Mouse (Mus musculus) heart, embryonic 15.5 days (tissue): ENCODE measurements around the gene Vmn2r86. TPM values are rescaled to one million over a fixed set of nuclear protein-coding genes. Genes with fewer than 3 reads are reported as not detected.
"Not testable (repeated sequence)": the region's sequence is repeated elsewhere in the genome, so short reads cannot be mapped to it uniquely, and the experiment has no call there.

Experiments
- ATAC-seq: fragments of 200-750 bp; cut with Nextera tagmentation; replicated peaks from 2 replicates; pipeline ENCODE4 v1.8.0; 2017; ENCODE audit warnings: low read depth, moderate TSS enrichment; ENCODE audit not compliant: insufficient number of reproducible peaks, insufficient read depth, low FRiP score
- H3K27ac ChIP-seq: fragments of 300-500 bp; sonication (generic); 2 replicates; pipeline ENCODE4 v1.5.1; 2015; ENCODE audit warnings: mild to moderate bottlenecking, inconsistent platforms
- H3K27me3 ChIP-seq: fragments of 300-500 bp; sonication (generic); 2 replicates; pipeline ENCODE4 v1.6.1; 2015; ENCODE audit warnings: inconsistent platforms
- H3K36me3 ChIP-seq: fragments of 300-500 bp; sonication (generic); 2 replicates; pipeline ENCODE4 v1.6.1; 2015; ENCODE audit warnings: mild to moderate bottlenecking, inconsistent platforms
- H3K4me1 ChIP-seq: fragments of 300-500 bp; sonication (generic); replicated peaks from 2 replicates; pipeline ENCODE4 v1.6.1; 2015; ENCODE audit warnings: inconsistent platforms
- H3K4me2 ChIP-seq: fragments of 300-500 bp; sonication (generic); 2 replicates; pipeline ENCODE4 v1.6.1; 2015; ENCODE audit warnings: inconsistent platforms, mild to moderate bottlenecking, moderate library complexity
- H3K4me3 ChIP-seq: fragments of 300-500 bp; sonication (generic); 2 replicates; pipeline ENCODE4 v1.5.1; 2015; ENCODE audit warnings: mild to moderate bottlenecking, inconsistent platforms
- H3K9ac ChIP-seq: fragments of 300-500 bp; sonication (generic); 2 replicates; pipeline ENCODE4 v1.6.1; 2015; ENCODE audit warnings: mild to moderate bottlenecking, inconsistent platforms
- H3K9me3 ChIP-seq: fragments of 300-500 bp; sonication (generic); replicated peaks from 2 replicates; pipeline ENCODE4 v1.6.1; 2016; ENCODE audit warnings: inconsistent platforms
- WGBS: fragments of 180-500 bp; shearing (Covaris S2); methylation state at CpG from one replicate; pipeline ENCODE4 v1.1.7; 2015; ENCODE audit warnings: mixed read lengths; 5-methylcytosine and 5-hydroxymethylcytosine counted together
- polyA plus RNA-seq: library from polyadenylated mRNA; unstranded; fragments of >200 nt; fragmentation: Nextera tagmentation; extraction: Ambion mirVana; gene quantifications from 2 replicates; pipeline ENCODE4 v1.2.1, GENCODE M21; 2015

Gene Vmn2r86
- polyA plus RNA-seq = not detected in 2 replicates

DNA sequence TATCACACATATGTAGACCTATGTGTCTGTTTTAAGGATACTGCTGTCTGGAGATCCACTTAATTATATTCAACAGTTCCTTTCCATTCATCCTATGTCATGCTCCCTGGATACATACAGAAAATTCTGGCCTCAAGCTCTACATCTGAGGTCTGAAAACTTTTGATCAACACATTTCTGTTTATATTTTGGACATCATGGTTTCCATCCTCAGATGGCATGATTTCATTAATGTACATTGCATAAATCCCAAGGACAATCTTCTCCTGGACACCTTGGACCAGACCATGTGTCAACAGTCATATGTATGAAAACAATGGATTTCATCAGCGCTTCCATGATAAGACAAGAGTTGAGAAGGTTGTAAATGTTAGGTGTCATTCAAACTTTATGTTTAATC is at the start of gene Vmn2r86:
TSS of gene Vmn2r86 (minus strand) at position 101 of the 400 bp plus-strand sequence.
- not testable (repeated sequence) for H3K9ac ChIP-seq, H3K27ac ChIP-seq, ATAC-seq, H3K4me3 ChIP-seq, H3K4me1 ChIP-seq, H3K36me3 ChIP-seq, H3K27me3 ChIP-seq, H3K9me3 ChIP-seq, H3K4me2 ChIP-seq
- WGBS = 78% methylated on average over 1 of the region's 1 CpGs

DNA sequence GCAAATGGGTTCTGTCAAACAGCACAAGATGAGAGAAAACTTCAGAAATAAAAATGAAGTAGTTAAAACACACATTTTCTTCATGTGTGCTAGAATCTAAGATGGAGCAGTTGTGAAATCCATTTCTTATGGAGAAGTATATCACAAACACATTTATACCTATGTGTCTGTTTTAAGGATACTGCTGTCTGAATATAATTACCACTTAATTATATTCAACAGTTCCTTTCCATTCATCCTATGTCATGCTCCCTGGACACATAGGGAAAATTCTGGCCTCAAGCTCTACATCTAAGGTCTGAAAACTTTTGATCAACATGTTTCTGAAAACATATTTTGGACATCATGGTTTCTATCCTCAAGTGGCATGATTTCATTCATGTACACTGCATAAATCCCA is 41.4 kb upstream of the Vmn2r86 start, which contains the start of gene Vmn2r87:
TSS of gene Vmn2r87 (minus strand) at position 101 of the 400 bp plus-strand sequence.
- no peak for ATAC-seq
- H3K4me2 ChIP-seq = no peak within 1 kb of the TSS
- no peaks in the 10 kb centered on the region for H3K4me1 ChIP-seq
- H3K4me3 ChIP-seq = no peak within 1 kb of the TSS
- no peak within 1 kb of the TSS for H3K27ac ChIP-seq
- no peaks in the 10 kb centered on the region for H3K9me3 ChIP-seq
- H3K27me3 ChIP-seq = no peaks in the 10 kb centered on the region
- H3K9ac ChIP-seq = no peak within 1 kb of the TSS
- H3K36me3 ChIP-seq = no peaks in the 10 kb centered on the region

DNA sequence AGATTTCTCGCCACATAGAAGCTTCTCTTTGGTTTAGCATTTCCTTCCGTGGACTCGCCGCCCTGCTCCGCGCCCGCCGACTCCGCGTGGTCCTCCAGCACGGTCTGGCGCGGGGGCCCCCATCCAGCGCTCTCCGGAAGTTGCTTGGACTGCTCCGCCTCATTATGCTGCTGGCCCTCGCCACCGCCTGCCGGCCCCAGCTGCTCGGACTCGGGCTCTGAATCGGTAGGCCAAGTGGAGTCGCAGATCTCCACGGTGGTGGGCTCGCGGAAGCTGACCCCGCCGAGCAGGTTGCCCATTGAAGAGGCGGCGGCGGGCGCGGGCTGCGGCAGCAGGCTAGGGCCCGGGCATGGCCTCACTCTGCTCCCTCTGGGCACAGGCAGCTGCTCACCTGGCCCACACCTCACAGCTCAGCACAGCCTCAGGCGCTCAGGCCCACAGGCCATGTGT is 14.5 kb upstream of the Vmn2r86 start:
- 2% methylated on average over 36 of the region's 36 CpGs for WGBS
- peak overlapping the region; percentile 92 for H3K4me2 ChIP-seq
- H3K4me3 ChIP-seq = peak overlapping the region; percentile 58
- H3K4me1 ChIP-seq = no peaks in the 10 kb centered on the region
- no peak overlapping the region for H3K27ac ChIP-seq
- H3K36me3 ChIP-seq = no peaks in the 10 kb centered on the region
- no peaks in the 10 kb centered on the region for H3K9me3 ChIP-seq
- 0 out of 2 replicates have a peak, but pooled peaks cover 3% of the 10 kb centered on the region for H3K27me3 ChIP-seq
- peak overlapping the region; percentile 59 for H3K9ac ChIP-seq
- ATAC-seq = 0 out of 2 replicates have a peak, but pooled peaks have one; percentile 75

DNA sequence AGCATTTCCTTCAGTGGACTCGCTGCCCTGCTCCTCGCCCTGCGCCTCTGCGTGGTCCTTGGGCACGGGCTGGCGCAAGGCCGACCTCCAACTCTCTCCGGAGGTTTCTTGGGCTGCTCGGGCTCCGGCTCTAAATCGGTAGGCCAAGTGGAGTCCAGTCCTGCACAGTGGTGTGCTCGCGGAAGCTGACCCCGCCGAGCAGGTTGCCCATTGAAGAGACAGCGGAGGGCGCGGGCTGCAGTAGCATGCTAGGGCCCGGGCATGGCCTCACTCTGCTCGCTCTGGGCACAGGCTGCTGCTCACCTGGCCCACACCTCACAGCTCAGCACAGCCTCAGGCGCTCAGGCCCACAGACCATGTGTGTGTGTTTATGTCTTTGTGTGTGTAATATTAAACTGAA is 11.1 kb downstream of the Vmn2r86 start:
- WGBS = 81% methylated on average over 21 of the region's 21 CpGs
- H3K36me3 ChIP-seq = no peaks in the 10 kb centered on the region
- H3K27ac ChIP-seq = no peak overlapping the region
- no peak overlapping the region for H3K4me2 ChIP-seq
- no peak overlapping the region for H3K9ac ChIP-seq
- no peaks in the 10 kb centered on the region for H3K4me1 ChIP-seq
- no peaks in the 10 kb centered on the region for H3K27me3 ChIP-seq
- no peaks in the 10 kb centered on the region for H3K9me3 ChIP-seq
- H3K4me3 ChIP-seq = no peak overlapping the region
- no peak for ATAC-seq

DNA sequence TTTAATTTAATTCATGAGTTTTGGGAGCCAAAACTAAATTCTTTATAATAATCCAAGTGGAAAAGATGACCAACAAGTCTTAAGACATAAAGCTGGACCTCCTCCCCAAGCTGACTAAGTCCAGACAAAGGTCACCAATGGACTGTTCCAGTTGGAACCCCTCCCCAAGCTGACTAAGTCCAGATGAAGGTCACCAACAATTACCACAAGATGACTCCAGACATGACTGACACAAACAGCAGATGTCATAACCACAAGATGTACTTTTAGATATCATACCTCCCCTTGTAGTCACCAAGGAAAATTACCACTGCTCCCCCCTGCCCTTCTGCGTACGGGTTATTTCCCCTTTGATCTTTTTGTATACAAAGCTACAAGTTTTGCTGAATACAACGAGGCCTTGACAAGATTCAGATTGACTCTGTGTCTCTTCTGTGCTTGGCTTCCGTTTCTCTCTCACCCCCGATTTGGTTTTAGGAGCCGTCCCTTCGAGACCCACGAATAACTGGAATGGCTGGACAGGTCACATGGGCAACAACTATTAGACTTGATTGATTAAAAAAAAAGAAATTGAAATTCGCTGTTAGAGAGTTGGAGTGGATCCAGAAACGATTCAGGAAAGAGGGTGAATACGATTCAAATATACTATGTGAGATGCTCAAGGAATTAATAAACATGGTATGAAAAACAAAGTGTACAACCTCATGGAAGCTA is 21.5 kb downstream of the Vmn2r86 start:
- H3K9ac ChIP-seq, H3K27me3 ChIP-seq, ATAC-seq, H3K4me3 ChIP-seq, H3K4me1 ChIP-seq, H3K36me3 ChIP-seq, H3K27ac ChIP-seq, H3K9me3 ChIP-seq, H3K4me2 ChIP-seq: not testable (repeated sequence)
- WGBS = 76% methylated on average over 11 of the region's 11 CpGs

DNA sequence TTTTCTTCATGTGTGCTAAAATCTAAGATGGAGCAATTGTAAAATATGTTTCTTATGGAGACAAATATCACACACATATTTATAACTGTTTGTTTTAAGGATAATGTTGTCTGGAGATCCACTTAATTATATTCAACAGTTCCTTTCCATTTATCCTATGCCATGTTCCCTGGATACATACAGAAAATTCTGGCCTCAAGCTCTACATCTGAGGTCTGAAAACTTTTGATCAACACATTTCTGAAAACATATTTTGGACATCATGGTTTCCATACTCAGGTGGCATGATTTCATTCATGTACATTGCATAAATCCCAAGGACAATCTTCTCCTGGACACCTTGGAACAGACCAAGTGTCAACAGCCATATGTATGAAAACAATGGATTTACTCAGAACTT is 26.2 kb downstream of the Vmn2r86 start, which contains the start of gene Vmn2r85:
TSS of gene Vmn2r85 (minus strand) at position 101 of the 400 bp plus-strand sequence.
- not testable (repeated sequence) for H3K4me1 ChIP-seq, H3K27me3 ChIP-seq, H3K36me3 ChIP-seq, H3K4me3 ChIP-seq, ATAC-seq, H3K9ac ChIP-seq, H3K9me3 ChIP-seq, H3K27ac ChIP-seq, H3K4me2 ChIP-seq

DNA sequence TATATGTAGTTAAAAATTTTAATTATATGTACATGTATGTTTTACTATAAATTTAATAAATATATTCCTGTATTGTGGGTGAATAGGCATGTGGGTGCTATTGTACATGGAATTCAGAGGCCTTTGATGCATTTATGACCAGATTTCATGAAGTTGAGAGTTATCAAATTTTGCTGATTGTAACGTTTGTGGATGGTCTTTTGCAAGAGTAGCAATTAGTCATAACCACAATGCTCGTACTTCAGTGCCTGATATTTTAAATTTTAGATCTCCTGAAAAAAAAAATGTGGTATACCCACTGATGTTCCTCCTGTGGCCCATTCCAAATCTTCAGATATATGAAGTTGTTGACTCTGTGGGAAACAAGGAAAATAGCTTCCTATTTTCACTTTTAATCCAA is 33.5 kb downstream of the Vmn2r86 start:
- H3K9ac ChIP-seq, H3K4me3 ChIP-seq, H3K36me3 ChIP-seq, H3K4me2 ChIP-seq, ATAC-seq, H3K27me3 ChIP-seq, H3K4me1 ChIP-seq, H3K9me3 ChIP-seq, H3K27ac ChIP-seq: not testable (repeated sequence)
- WGBS = 65% methylated on average over 2 of the region's 2 CpGs

DNA sequence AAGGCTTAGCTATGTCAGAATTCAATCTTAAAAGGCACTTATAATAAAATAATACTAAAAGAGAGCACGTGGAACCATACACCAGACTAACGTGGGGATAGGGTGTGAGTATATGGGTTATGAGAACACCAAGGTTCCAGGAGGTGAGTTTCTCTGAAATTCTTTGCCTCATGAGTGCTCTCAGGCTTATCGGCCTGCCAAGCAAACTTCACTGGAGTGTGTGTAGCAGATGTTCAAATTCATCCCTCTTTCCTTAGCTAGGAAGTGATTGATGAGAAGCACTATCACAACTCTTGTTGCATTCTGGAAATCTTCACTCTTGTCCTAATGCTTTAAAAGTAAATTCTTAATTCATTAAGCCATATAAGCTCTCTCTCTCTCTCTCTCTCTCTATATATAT is 35.4 kb downstream of the Vmn2r86 start:
- no peaks in the 10 kb centered on the region for H3K9me3 ChIP-seq

DNA sequence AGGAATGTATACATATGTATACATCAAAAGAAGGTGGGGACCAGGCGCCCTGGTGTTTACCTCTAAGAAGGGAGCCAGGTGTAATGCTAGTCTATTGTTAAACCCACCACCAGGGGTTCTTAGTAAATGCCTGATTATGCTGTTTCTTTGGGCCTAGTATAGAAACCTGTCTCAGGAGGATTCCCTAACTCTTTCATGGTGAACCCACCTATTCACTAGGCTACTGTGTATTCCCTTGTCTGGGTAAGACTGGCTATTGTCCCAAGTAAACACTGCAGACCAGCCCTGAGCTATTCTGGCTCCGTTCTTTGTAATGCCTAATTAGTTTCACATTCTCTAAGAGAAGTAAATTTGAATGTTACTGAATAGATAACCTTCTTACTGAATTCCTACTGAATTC is 35.9 kb downstream of the Vmn2r86 start:
- not testable (repeated sequence) for H3K27ac ChIP-seq, ATAC-seq, H3K9ac ChIP-seq, H3K4me2 ChIP-seq, H3K4me1 ChIP-seq, H3K36me3 ChIP-seq, H3K9me3 ChIP-seq, H3K27me3 ChIP-seq, H3K4me3 ChIP-seq
- WGBS = 44% methylated on average over 2 of the region's 2 CpGs

More for the DNA sequence above, 35.4 kb downstream of the Vmn2r86 start:
- Histone ChIP-seq H3K9ac (no peak overlapping the region), H3K4me3 (no peak overlapping the region), H3K36me3 (no peaks in the 10 kb centered on the region), H3K4me1 (no peaks in the 10 kb centered on the region), H3K27me3 (no peaks in the 10 kb centered on the region), H3K27ac (no peak overlapping the region), H3K4me2 (no peak overlapping the region)
- WGBS = 77% methylated on average over 3 of the region's 3 CpGs
- no peak for ATAC-seq

DNA sequence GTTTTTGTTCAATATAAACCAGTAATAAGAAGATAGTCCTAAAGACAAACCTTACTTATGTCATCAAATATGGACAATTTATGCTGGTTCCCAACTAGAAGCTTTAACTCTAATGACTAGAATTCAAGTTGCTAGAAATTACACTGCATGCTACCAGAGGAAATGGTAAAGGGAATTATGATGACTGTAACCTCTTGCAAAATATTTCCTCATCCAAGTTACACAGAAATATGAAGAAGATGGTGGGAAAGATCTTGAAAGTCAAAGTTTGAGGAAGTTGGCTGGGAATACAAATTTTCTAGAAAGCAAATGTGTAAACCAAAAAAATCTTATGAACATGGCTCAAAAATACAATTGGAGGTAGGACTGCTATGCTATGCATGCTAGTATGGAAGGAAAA is 39.5 kb downstream of the Vmn2r86 start:
- not testable (repeated sequence) for H3K27me3 ChIP-seq, ATAC-seq, H3K4me1 ChIP-seq, H3K4me3 ChIP-seq, H3K4me2 ChIP-seq, H3K27ac ChIP-seq, H3K36me3 ChIP-seq, H3K9ac ChIP-seq, H3K9me3 ChIP-seq

DNA sequence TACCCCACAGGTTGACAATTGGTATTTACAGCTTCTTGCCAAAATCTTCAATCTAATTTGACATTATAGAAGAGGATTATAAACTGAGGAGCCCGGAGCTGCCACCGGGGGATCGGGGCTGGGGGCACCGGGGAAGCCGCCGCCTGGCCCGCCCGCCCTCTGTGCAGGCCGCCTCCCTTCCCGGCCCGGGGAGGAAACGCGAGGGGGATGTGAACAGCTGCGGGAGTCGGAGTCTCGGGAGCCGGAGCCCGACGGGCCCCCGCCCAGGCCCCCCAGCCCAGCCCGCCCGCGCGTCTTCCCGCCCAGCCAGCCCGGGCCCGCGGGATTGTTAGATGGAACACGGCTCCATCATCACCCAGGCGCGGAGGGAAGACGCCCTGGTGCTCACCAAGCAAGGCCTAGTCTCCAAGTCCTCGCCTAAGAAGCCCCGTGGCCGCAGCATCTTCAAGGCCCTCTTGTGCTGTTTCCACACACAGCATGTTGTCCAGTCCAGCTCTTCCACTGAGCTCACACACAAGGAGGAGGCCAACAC is 43.6 kb downstream of the Vmn2r86 start:
- H3K4me1 ChIP-seq, H3K27me3 ChIP-seq, H3K27ac ChIP-seq, H3K4me2 ChIP-seq, H3K4me3 ChIP-seq, H3K9ac ChIP-seq, H3K9me3 ChIP-seq, H3K36me3 ChIP-seq: not testable (repeated sequence)
- ATAC-seq = 0 out of 2 replicates have a peak, but pooled peaks have one; percentile 27
- WGBS = 52% methylated on average over 31 of the region's 35 CpGs

DNA sequence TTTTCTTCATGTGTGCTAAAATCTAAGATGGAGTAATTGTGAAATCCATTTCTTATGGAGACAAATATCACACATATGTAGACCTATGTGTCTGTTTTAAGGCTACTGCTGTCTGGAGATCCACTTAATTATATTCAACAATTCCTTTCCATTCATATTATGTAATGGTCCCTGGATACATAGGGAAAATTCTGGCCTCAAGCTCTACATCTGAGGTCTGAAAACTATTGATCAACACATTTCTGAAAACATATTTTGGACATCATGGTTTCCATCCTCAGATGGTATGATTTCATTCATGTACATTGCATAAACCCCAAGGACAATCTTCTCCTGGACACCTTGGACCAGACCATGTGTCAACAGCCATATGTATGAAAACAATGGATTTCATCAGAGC is 61.6 kb downstream of the Vmn2r86 start, which contains the start of gene Vmn2r84:
TSS of gene Vmn2r84 (minus strand) at position 101 of the 400 bp plus-strand sequence.
- H3K4me3 ChIP-seq = no peak within 1 kb of the TSS
- H3K4me1 ChIP-seq = no peaks in the 10 kb centered on the region
- no peak for ATAC-seq
- no peaks in the 10 kb centered on the region for H3K9me3 ChIP-seq
- no peak within 1 kb of the TSS for H3K27ac ChIP-seq
- no peaks in the 10 kb centered on the region for H3K36me3 ChIP-seq
- H3K9ac ChIP-seq = no peak within 1 kb of the TSS
- H3K4me2 ChIP-seq = no peak within 1 kb of the TSS
- no peaks in the 10 kb centered on the region for H3K27me3 ChIP-seq
